Mouse (Mus musculus): ENCODE results near the gene Man2b1.

GRCm38 (mm10) chr8:85086238-85086637 is 3.2 kb downstream of the Man2b1 start:
- no peak for TF ChIP-seq TAL1 (IDR thresholded peaks at IDR 0.05; ENCODE audit: low read length)
- TF ChIP-seq GATA1 (IDR thresholded peaks at IDR 0.05; ENCODE audit: low read length): no peak

All from erythroblast, embryonic 14.5 days (primary cell).